Mouse (Mus musculus): ENCODE data around the gene 1700017B05Rik. TPM values are rescaled to one million over a fixed set of nuclear protein-coding genes. Genes with fewer than 3 reads are reported as not detected.

The 1700017B05Rik gene
- polyA plus RNA-seq, 1 experiment from 2014 or later = 15.5 TPM

GRCm38 (mm10) chr9:57248030-57248942, 14.1 kb downstream of the 1700017B05Rik start:
- no peak overlapping the region for H3K4me2 ChIP-seq
- peaks cover 3% of the 10 kb centered on the region; the same call in 1 of the 2 replicates for H3K27me3 ChIP-seq (ENCODE audit: control insufficient read depth, insufficient read depth, low read length)
- H3K9ac ChIP-seq (ENCODE audit: low read depth, low read length) = no peak overlapping the region
- ATAC-seq (replicated peaks; ENCODE audit: insufficient number of reproducible peaks, low FRiP score, low TSS enrichment) = no peak
- no peak overlapping the region for H3K4me3 ChIP-seq (ENCODE audit: low read depth, low read length)
- H3K36me3 ChIP-seq (ENCODE audit: control insufficient read depth, insufficient read depth, low read length) = peaks cover 11% of the 10 kb centered on the region
- no peaks in the 10 kb centered on the region for H3K9me3 ChIP-seq (replicated peaks; ENCODE audit: control insufficient read depth, low read length)
- H3K4me1 ChIP-seq (ENCODE audit: control insufficient read depth, insufficient read depth, low read length) = peaks cover 3% of the 10 kb centered on the region
- 36% methylated on average over 7 of the region's 7 CpGs for WGBS (ENCODE audit: insufficient replicate concordance)
- no peak overlapping the region for H3K27ac ChIP-seq (ENCODE audit: low read depth, low read length)

GRCm38 (mm10) chr9:57247201-57247671, 15.2 kb downstream of the 1700017B05Rik start:
- Histone ChIP-seq H3K9ac (ENCODE audit: low read depth, low read length) (no peak overlapping the region), H3K4me1 (ENCODE audit: control insufficient read depth, insufficient read depth, low read length) (peaks cover 3% of the 10 kb centered on the region), H3K27me3 (ENCODE audit: control insufficient read depth, insufficient read depth, low read length) (peaks cover 3% of the 10 kb centered on the region; the same call in 1 of the 2 replicates), H3K4me2 (no peak overlapping the region), H3K9me3 (replicated peaks; ENCODE audit: control insufficient read depth, low read length) (no peaks in the 10 kb centered on the region), H3K27ac (ENCODE audit: low read depth, low read length) (no peak overlapping the region), H3K36me3 (ENCODE audit: control insufficient read depth, insufficient read depth, low read length) (peaks cover 2% of the 10 kb centered on the region; the same call in 1 of the 2 replicates), H3K4me3 (ENCODE audit: low read depth, low read length) (no peak overlapping the region)
- ATAC-seq (replicated peaks; ENCODE audit: insufficient number of reproducible peaks, low FRiP score, low TSS enrichment) = no peak
- WGBS (ENCODE audit: insufficient replicate concordance) = 55% methylated on average over 8 of the region's 8 CpGs

- Histone ChIP-seq H3K4me2 (no peak overlapping the region), H3K9ac (ENCODE audit: low read depth, low read length) (no peak overlapping the region), H3K27me3 (ENCODE audit: control insufficient read depth, insufficient read depth, low read length) (peaks cover 6% of the 10 kb centered on the region; the same call in 1 of the 2 replicates), H3K4me3 (ENCODE audit: low read depth, low read length) (no peak overlapping the region), H3K27ac (ENCODE audit: low read depth, low read length) (no peak overlapping the region), H3K4me1 (ENCODE audit: control insufficient read depth, insufficient read depth, low read length) (peaks cover 3% of the 10 kb centered on the region), H3K9me3 (replicated peaks; ENCODE audit: control insufficient read depth, low read length) (no peaks in the 10 kb centered on the region), H3K36me3 (ENCODE audit: control insufficient read depth, insufficient read depth, low read length) (0 out of 2 replicates have a peak, but pooled peaks cover 2% of the 10 kb centered on the region)
- ATAC-seq (replicated peaks; ENCODE audit: insufficient number of reproducible peaks, low FRiP score, low TSS enrichment) = no peak
- 88% methylated on average over 5 of the region's 5 CpGs for WGBS (ENCODE audit: insufficient replicate concordance)
Observed at GRCm38 (mm10) chr9:57246482-57246881, 15.9 kb downstream of the 1700017B05Rik start.

DNA sequence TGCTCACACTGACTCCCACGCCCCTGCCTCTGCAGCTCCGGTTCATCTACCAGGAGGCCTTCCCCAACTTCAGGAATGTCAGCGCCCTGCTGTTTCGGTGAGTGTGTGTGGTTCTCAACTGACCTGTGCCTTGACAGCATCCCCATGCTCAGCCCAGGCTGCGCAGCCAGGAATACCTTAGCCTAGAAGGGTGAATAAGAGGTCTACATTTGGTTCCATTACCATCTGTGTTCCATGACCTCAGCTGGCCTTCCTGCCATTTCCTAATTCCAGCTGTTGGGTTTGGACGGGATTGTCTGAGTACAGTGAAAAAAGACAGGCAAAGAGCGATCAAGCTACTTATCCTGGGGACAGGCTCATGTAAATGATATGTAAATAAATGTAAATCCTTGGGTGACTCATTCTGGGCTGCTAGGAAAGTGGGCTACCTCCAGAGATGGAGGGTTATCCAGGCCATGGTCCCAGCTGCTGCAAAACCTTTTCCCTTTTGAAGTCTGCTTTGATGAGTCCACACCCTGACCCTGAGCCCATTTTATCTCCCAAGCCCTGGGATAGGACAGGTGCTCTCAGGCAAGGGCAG, 18.2 kb downstream of the 1700017B05Rik start:
- Histone ChIP-seq H3K36me3 (ENCODE audit: control insufficient read depth, insufficient read depth, low read length) (no peaks in the 10 kb centered on the region), H3K4me3 (ENCODE audit: low read depth, low read length) (no peak overlapping the region), H3K27me3 (ENCODE audit: control insufficient read depth, insufficient read depth, low read length) (peaks cover 6% of the 10 kb centered on the region; the same call in 1 of the 2 replicates), H3K27ac (ENCODE audit: low read depth, low read length) (no peak overlapping the region), H3K9ac (ENCODE audit: low read depth, low read length) (no peak overlapping the region), H3K4me2 (no peak overlapping the region), H3K4me1 (ENCODE audit: control insufficient read depth, insufficient read depth, low read length) (peaks cover 3% of the 10 kb centered on the region), H3K9me3 (replicated peaks; ENCODE audit: control insufficient read depth, low read length) (no peaks in the 10 kb centered on the region)
- 22% methylated on average over 7 of the region's 7 CpGs for WGBS (ENCODE audit: insufficient replicate concordance)
- no peak for ATAC-seq (replicated peaks; ENCODE audit: insufficient number of reproducible peaks, low FRiP score, low TSS enrichment)

- 35% methylated on average over 5 of the region's 5 CpGs for WGBS (ENCODE audit: insufficient replicate concordance)
- no peak for ATAC-seq (replicated peaks; ENCODE audit: insufficient number of reproducible peaks, low FRiP score, low TSS enrichment)
Observed at GRCm38 (mm10) chr9:57242916-57243315, 19.5 kb downstream of the 1700017B05Rik start.

DNA sequence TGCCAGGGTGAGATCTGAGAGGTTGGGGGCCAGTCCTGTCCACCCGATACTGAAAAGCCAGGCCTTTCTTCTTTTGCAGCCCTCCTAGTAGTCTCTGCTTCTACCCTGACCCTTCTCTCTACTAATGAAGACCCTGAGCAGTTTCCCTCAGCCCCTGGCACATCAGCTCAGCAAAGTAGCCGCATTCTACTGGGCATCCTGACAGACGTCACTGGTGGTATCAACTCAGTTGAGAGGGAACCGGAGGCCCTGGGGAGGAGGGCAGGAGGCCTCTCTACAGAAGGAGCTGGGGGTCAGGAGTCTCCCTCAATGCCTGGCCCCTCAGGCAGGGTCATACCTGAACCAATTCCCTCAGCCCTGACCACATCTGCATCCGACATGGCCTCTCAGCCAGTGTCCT, 21.3 kb downstream of the 1700017B05Rik start:
- no peaks in the 10 kb centered on the region for H3K9me3 ChIP-seq (replicated peaks; ENCODE audit: control insufficient read depth, low read length)
- no peak overlapping the region for H3K9ac ChIP-seq (ENCODE audit: low read depth, low read length)
- H3K27me3 ChIP-seq (ENCODE audit: control insufficient read depth, insufficient read depth, low read length) = peaks cover 6% of the 10 kb centered on the region; the same call in 1 of the 2 replicates
- no peaks in the 10 kb centered on the region for H3K36me3 ChIP-seq (ENCODE audit: control insufficient read depth, insufficient read depth, low read length)
- no peak overlapping the region for H3K27ac ChIP-seq (ENCODE audit: low read depth, low read length)
- no peak for ATAC-seq (replicated peaks; ENCODE audit: insufficient number of reproducible peaks, low FRiP score, low TSS enrichment)
- no peak overlapping the region for H3K4me3 ChIP-seq (ENCODE audit: low read depth, low read length)
- no peak overlapping the region for H3K4me2 ChIP-seq
- WGBS (ENCODE audit: insufficient replicate concordance) = 71% methylated on average over 5 of the region's 5 CpGs
- H3K4me1 ChIP-seq (ENCODE audit: control insufficient read depth, insufficient read depth, low read length) = no peaks in the 10 kb centered on the region; the same call in 1 of the 2 replicates

More at GRCm38 (mm10) chr9:57242916-57243315, 19.5 kb downstream of the 1700017B05Rik start:
- Histone ChIP-seq H3K4me3 (ENCODE audit: low read depth, low read length) (no peak overlapping the region), H3K9me3 (replicated peaks; ENCODE audit: control insufficient read depth, low read length) (no peaks in the 10 kb centered on the region), H3K4me2 (no peak overlapping the region), H3K9ac (ENCODE audit: low read depth, low read length) (no peak overlapping the region), H3K27ac (ENCODE audit: low read depth, low read length) (no peak overlapping the region), H3K27me3 (ENCODE audit: control insufficient read depth, insufficient read depth, low read length) (peaks cover 6% of the 10 kb centered on the region; the same call in 1 of the 2 replicates), H3K36me3 (ENCODE audit: control insufficient read depth, insufficient read depth, low read length) (no peaks in the 10 kb centered on the region), H3K4me1 (ENCODE audit: control insufficient read depth, insufficient read depth, low read length) (no peaks in the 10 kb centered on the region; the same call in 1 of the 2 replicates)

GRCm38 (mm10) chr9:57238220-57238619, 24.2 kb downstream of the 1700017B05Rik start:
- Histone ChIP-seq H3K27ac (ENCODE audit: low read depth, low read length) (no peak overlapping the region), H3K4me1 (ENCODE audit: control insufficient read depth, insufficient read depth, low read length) (no peaks in the 10 kb centered on the region), H3K9ac (ENCODE audit: low read depth, low read length) (no peak overlapping the region), H3K4me3 (ENCODE audit: low read depth, low read length) (no peak overlapping the region), H3K4me2 (no peak overlapping the region), H3K9me3 (replicated peaks; ENCODE audit: control insufficient read depth, low read length) (no peaks in the 10 kb centered on the region), H3K36me3 (ENCODE audit: control insufficient read depth, insufficient read depth, low read length) (no peaks in the 10 kb centered on the region), H3K27me3 (ENCODE audit: control insufficient read depth, insufficient read depth, low read length) (peaks cover 4% of the 10 kb centered on the region; the same call in 1 of the 2 replicates)
- ATAC-seq (replicated peaks; ENCODE audit: insufficient number of reproducible peaks, low FRiP score, low TSS enrichment) = no peak
- WGBS (ENCODE audit: insufficient replicate concordance) = 91% methylated on average over 2 of the region's 2 CpGs

GRCm38 (mm10) chr9:57237705-57238104, 24.7 kb downstream of the 1700017B05Rik start:
- whole genome bisulfite sequencing (ENCODE audit: insufficient replicate concordance) = 81% methylated on average over 5 of the region's 5 CpGs
- no peak for ATAC-seq (replicated peaks; ENCODE audit: insufficient number of reproducible peaks, low FRiP score, low TSS enrichment)
- Histone ChIP-seq H3K4me2 (no peak overlapping the region), H3K27ac (ENCODE audit: low read depth, low read length) (no peak overlapping the region), H3K9ac (ENCODE audit: low read depth, low read length) (no peak overlapping the region), H3K4me1 (ENCODE audit: control insufficient read depth, insufficient read depth, low read length) (no peaks in the 10 kb centered on the region), H3K27me3 (ENCODE audit: control insufficient read depth, insufficient read depth, low read length) (peaks cover 4% of the 10 kb centered on the region; the same call in 1 of the 2 replicates), H3K9me3 (replicated peaks; ENCODE audit: control insufficient read depth, low read length) (no peaks in the 10 kb centered on the region), H3K4me3 (ENCODE audit: low read depth, low read length) (no peak overlapping the region), H3K36me3 (ENCODE audit: control insufficient read depth, insufficient read depth, low read length) (no peaks in the 10 kb centered on the region)

Measured in heart, embryonic 11.5 days (tissue).